Mouse (Mus musculus) monocyte, adult 2 months (primary cell): Measurements from ENCODE around the gene Plcg1.

ENCODE experiments used
- DNase-seq, 2 experiments: peaks; one replicate each; pipeline ENCODE4 v3.0.0; 2022; ENCODE audit warnings: low spot score in 2 of 2, low read depth in 1 of 2

Gene Plcg1

GRCm38 (mm10) chr2:160768997-160769396 lies 37.9 kb downstream of the Plcg1 start:
- no peak for DNase-seq

- DNase-seq, result no peak
Measured at GRCm38 (mm10) chr2:160770409-160770808, 39.3 kb downstream of the Plcg1 start.

- DNase-seq, result no peak
Measured at GRCm38 (mm10) chr2:160770871-160771270, 39.8 kb downstream of the Plcg1 start.

- DNase-seq, result no peak
Measured at GRCm38 (mm10) chr2:160771325-160772276, 40.5 kb downstream of the Plcg1 start.

- no peak for DNase-seq
Measured at GRCm38 (mm10) chr2:160778034-160778433, 46.9 kb downstream of the Plcg1 start.

- no peak for DNase-seq
Measured at GRCm38 (mm10) chr2:160780154-160780833, 49.2 kb downstream of the Plcg1 start.

- DNase-seq, result no peak
Measured at GRCm38 (mm10) chr2:160780834-160781219, 49.7 kb downstream of the Plcg1 start.

- no peak for DNase-seq
Measured at GRCm38 (mm10) chr2:160786333-160786732, 55.2 kb downstream of the Plcg1 start.

GRCm38 (mm10) chr2:160789046-160789445 lies 57.9 kb downstream of the Plcg1 start:
- no peak for DNase-seq

- no peak for DNase-seq
Measured at GRCm38 (mm10) chr2:160789741-160790140, 58.6 kb downstream of the Plcg1 start.

GRCm38 (mm10) chr2:160793117-160793516 lies 62.0 kb downstream of the Plcg1 start:
- DNase-seq, result no peak

- no peak for DNase-seq
Measured at GRCm38 (mm10) chr2:160796973-160797372, 65.9 kb downstream of the Plcg1 start.

- DNase-seq, result no peak
Measured at GRCm38 (mm10) chr2:160798206-160798605, 67.1 kb downstream of the Plcg1 start.

GRCm38 (mm10) chr2:160800967-160801366 lies 69.9 kb downstream of the Plcg1 start:
- no peak for DNase-seq

GRCm38 (mm10) chr2:160802326-160802725 lies 71.2 kb downstream of the Plcg1 start:
- DNase-seq, result no peak

- no peak for DNase-seq
Measured at GRCm38 (mm10) chr2:160804794-160805527, 73.9 kb downstream of the Plcg1 start.

GRCm38 (mm10) chr2:160806091-160806521 lies 75.0 kb downstream of the Plcg1 start:
- no peak for DNase-seq

- DNase-seq, result no peak
Measured at GRCm38 (mm10) chr2:160810376-160810775, 79.3 kb downstream of the Plcg1 start.

GRCm38 (mm10) chr2:160810802-160811201 lies 79.7 kb downstream of the Plcg1 start:
- DNase-seq, result no peak
